Mouse (Mus musculus) neutrophil, adult 65 days (primary cell): ENCODE results near the gene Dzank1. TPM values are rescaled to one million over a fixed set of nuclear protein-coding genes. Genes with fewer than 3 reads are reported as not detected.

Source experiments
- total RNA-seq: library from RNA; stranded (reverse); gene quantifications from 2 replicates; pipeline ENCODE4 v1.2.4, GENCODE M21; 2023

Dzank1 gene
- total RNA-seq: 0.11 and 0.41 TPM in 2 replicates

DNA sequence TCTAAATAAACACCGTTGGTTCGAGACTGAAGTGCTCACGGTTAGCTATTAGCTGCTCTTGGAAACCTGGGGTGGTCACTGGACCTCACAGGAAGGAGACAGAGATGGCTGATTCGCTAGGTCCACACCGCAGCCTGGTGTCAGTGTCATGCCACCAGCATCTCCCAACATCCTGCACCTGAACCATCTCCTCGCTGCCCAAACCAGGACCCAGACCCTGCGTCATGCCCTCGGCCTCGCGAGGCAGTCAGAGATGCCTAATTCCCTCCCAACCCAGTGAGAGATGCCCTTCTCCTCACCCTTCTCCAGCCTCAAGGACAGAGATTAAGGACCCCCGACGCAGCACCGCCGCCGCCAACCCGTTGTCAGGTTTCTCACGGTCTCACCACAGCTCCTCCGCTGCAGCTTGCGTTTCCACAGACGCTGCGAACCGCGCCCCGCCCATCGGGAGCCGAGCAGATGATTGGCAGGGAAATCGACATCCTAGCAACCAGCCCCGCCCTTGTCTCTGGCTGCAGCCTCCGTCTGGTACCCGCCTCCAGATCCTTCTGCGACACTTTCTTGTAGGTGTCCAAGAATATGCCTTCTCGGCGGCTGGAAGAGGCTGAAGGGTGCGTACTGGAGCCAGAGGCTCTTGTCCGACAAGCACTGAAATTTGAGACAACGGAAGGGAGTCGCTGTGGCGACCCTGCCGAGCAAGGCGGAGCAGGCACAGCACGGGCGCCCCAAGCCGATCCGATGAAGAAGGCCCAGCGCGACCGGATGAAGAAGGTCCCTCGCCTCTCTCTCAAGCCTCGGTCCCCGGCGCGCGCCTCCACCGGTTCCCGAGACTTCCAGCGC, at the start of gene Dzank1, which contains the start of gene Polr3f:
TSS of gene Dzank1 (minus strand) at position 434 of the 840 bp plus-strand sequence.
TSS of gene Polr3f (plus strand) at position 738 of the 840 bp plus-strand sequence.

DNA sequence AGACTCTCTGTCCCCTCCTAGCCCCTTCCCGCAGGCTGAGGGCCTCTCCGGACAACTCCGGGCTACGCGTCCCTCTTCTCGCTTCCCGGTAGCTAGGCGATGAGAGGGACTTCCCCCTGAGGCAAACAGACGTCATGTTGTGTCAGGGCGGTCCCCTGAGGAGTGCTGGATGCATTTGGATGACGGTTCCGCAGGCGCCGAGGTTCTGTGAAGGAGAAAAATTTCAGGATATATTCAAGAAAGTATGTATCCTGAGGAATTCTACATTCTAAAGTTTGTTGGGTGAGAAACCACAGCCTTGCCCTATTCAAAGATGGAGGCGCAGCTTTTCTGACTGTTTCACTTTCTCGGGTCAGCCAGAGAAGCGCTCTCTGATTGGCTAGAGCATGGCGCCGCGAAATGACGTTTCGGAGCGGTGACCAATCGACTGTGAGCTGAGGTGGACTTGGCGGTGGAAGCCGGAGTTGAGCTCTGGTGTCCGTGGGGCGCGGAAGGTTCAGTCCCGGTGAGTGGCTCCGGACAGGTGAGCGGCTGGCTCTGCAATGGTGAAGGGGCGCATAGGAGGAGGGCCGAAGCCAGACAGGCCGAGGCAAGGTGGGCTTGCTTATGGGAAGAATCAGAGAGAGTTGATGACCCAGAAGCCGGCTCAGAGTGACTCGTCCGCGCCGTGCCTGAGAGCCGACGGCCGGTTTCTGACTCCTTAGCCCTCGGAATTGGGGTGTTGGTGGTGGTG, 28.8 kb upstream of the Dzank1 start, which contains the start of gene Sec23b:
TSS of gene Sec23b (plus strand) at position 410 of the 733 bp plus-strand sequence.

DNA sequence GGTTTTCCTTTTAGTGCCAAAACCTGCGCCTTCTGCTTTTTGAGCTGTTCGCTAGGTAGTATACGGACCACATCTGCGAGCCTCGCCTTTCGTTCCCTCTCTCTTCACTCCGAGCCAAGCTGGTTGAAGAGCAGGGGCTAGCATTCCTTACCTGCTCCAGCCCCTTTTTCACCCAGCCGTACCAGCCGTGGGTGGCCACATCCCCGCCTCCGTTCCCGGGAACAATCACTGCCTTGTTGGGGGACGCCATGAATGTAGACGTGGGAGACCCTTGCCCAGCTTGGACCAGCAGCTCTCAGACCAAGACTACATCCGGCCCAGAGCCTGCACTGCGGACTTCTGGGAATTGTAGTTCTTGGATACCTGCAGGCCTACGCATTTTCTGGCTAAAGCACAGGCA, 23.3 kb upstream of the Dzank1 start, which contains the start of gene Rbbp9:
TSS of gene Rbbp9 (minus strand) at position 341 of the 400 bp plus-strand sequence.

Other genes with a start within 250 kb of the Dzank1 start
- gene Ovol2, start 195.3 kb downstream of the Dzank1 start, total RNA-seq: not detected in 2 replicates
- 13.1 and 19.7 TPM in 2 replicates for gene Kat14, start 158.4 kb downstream of the Dzank1 start, total RNA-seq
- gene Pet117, start 158.4 kb downstream of the Dzank1 start, total RNA-seq: 2.9 and 4.8 TPM in 2 replicates
- gene Polr3f, start 304 bp upstream of the Dzank1 start, total RNA-seq: 31.9 and 39.7 TPM in 2 replicates
- gene Rbbp9, start 23.5 kb upstream of the Dzank1 start, total RNA-seq: 0.77 and 1.2 TPM in 2 replicates
- 43.5 and 44.7 TPM in 2 replicates for gene Sec23b, start 28.8 kb upstream of the Dzank1 start, total RNA-seq
- gene Smim26, start 66.6 kb upstream of the Dzank1 start, total RNA-seq: 4.3 TPM in 2 replicates
- 6.0 and 6.1 TPM in 2 replicates for gene Dtd1, start 72.5 kb upstream of the Dzank1 start, total RNA-seq